Mouse (Mus musculus) neural tube, embryonic 13.5 days (tissue): ENCODE measurements around the gene Cdan1. TPM values are rescaled to one million over a fixed set of nuclear protein-coding genes. Genes with fewer than 3 reads are reported as not detected.

Experiments
- ATAC-seq: fragments of 200-750 bp; cut with Nextera tagmentation; 2 replicates; pipeline ENCODE4 v1.8.0; 2017; ENCODE audit warnings: low read depth, mild to moderate bottlenecking, moderate TSS enrichment, moderate library complexity
- H3K27ac ChIP-seq: fragments of 300-500 bp; sonication (generic); replicated peaks from 2 replicates; pipeline ENCODE4 v1.5.1; 2015; ENCODE audit warnings: moderate library complexity, mild to moderate bottlenecking, inconsistent platforms
- H3K27me3 ChIP-seq: fragments of 300-500 bp; sonication (generic); 2 replicates; pipeline ENCODE4 v1.6.1; 2015; ENCODE audit warnings: mild to moderate bottlenecking, inconsistent platforms
- H3K36me3 ChIP-seq: fragments of 300-500 bp; sonication (generic); 2 replicates; pipeline ENCODE4 v1.6.1; 2015; ENCODE audit warnings: mild to moderate bottlenecking, inconsistent platforms
- H3K4me1 ChIP-seq: fragments of 300-500 bp; sonication (generic); replicated peaks from 2 replicates; pipeline ENCODE4 v1.6.1; 2015; ENCODE audit warnings: inconsistent platforms
- H3K4me2 ChIP-seq: fragments of 300-500 bp; sonication (generic); 2 replicates; pipeline ENCODE4 v1.6.1; 2015; ENCODE audit warnings: inconsistent platforms, mild to moderate bottlenecking, moderate library complexity
- H3K4me3 ChIP-seq: fragments of 300-500 bp; sonication (generic); 2 replicates; pipeline ENCODE4 v1.5.1; 2015; ENCODE audit warnings: mild to moderate bottlenecking, inconsistent platforms
- H3K9ac ChIP-seq: fragments of 300-500 bp; sonication (generic); 2 replicates; pipeline ENCODE4 v1.6.1; 2015; ENCODE audit warnings: moderate library complexity, mild to moderate bottlenecking, inconsistent platforms
- H3K9me3 ChIP-seq: fragments of 300-500 bp; sonication (generic); 2 replicates; pipeline ENCODE4 v1.6.1; 2016; ENCODE audit warnings: inconsistent platforms
- whole genome bisulfite sequencing: fragments of 180-500 bp; shearing (Covaris S2); methylation state at CpG from one replicate; pipeline ENCODE4 v1.1.7; 2015; 5-methylcytosine and 5-hydroxymethylcytosine counted together
- polyA plus RNA-seq: library from polyadenylated mRNA; unstranded; fragments of >200 nt; fragmentation: Nextera tagmentation; extraction: Ambion mirVana; gene quantifications from 2 replicates; pipeline ENCODE4 v1.2.1, GENCODE M21; 2015

The Cdan1 gene
- polyA plus RNA-seq, 1 experiment from 2014 or later, result 7.2 TPM

DNA sequence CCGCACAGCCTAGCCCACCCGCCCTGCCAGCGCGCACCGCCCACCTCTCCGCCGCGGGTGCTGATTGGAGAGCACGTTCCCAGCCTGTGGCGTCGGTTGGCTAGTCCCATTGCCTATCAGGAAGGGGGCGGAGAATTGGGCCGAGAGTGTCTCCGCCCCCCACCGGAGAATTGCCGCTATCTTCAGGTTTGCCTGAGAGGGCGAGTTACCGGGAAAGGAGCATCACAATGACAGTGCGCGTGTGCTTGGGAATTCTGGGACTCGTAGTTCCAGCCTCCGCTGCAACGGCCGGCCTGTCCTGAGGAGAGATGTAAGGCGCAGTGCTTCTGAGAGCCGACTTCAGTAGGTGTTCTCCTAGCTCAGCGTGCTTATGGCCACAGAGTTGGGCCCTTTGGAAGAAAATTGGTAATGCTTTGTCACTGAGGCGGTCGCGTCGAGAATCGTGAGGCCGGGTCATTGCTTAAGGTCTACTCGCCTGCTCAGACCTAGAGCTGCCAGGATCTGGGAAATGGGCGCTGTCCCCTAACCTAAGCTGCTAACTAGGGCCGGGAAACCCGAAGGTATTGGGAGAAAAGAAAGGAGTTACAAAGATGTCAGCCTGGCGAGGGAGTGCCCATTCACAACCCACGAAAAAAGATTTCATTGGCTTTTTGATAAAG, 625 bp upstream of the Cdan1 start, which contains the start of gene Ttbk2:
Ttbk2 (minus strand) TSS at position 181 of the 659 bp plus-strand sequence.
- peaks cover 22% of the 10 kb centered on the region for H3K4me1 ChIP-seq
- no peaks in the 10 kb centered on the region for H3K9me3 ChIP-seq
- ATAC-seq, result peak; percentile 100
- H3K4me3 ChIP-seq, result peak within 1 kb of the TSS; percentile 92
- peak within 1 kb of the TSS; percentile 71 for H3K4me2 ChIP-seq
- WGBS, result 1% methylated on average over 38 of the region's 39 CpGs
- peak within 1 kb of the TSS; percentile 91 for H3K27ac ChIP-seq
- H3K27me3 ChIP-seq, result no peaks in the 10 kb centered on the region
- no peaks in the 10 kb centered on the region for H3K36me3 ChIP-seq
- peak within 1 kb of the TSS; percentile 90 for H3K9ac ChIP-seq

DNA sequence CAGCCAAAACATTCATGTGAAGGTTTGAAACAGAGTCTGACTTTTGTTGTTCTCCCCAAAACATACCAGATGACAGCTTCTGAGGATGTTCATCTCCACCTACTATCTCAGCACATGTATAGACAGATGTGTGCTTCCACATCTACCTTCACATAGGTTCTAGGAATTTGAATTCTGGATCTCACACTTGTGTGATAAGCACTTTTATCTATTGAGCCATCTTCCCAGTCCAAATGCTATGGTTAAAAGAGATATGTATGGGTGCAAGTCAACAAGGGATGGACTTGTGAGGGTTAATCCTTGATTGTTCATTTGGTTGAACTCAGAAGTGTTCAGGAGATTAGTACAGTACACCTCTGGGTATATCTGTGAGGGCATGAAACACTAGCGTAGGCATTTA, 4.6 kb downstream of the Cdan1 start:
- ATAC-seq, result no peak

DNA sequence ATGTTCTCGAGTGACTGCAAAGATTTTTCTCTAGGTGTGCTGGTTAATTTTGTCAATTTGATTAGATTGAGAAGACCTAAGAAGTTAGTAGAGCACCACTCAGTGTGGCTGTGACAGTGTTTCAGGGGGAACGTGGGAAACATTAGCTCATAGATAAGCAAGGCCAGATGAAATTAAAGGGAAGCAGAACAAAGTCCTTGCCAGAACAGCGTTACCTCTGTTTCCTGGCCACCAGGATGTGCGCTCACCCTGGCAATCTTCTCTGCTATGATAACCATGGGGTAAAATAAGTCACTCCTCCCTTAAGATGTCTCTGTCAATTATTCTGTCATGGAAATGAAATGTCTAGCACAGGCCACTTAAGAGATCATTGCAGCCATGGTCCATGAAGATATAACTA, 5.9 kb downstream of the Cdan1 start:
- peaks cover 9% of the 10 kb centered on the region for H3K4me1 ChIP-seq
- no peaks in the 10 kb centered on the region for H3K36me3 ChIP-seq
- no peaks in the 10 kb centered on the region for H3K9me3 ChIP-seq
- ATAC-seq, result no peak
- H3K27me3 ChIP-seq, result no peaks in the 10 kb centered on the region
- H3K4me3 ChIP-seq, result no peak overlapping the region
- no peak overlapping the region for H3K9ac ChIP-seq
- no peak overlapping the region for H3K27ac ChIP-seq
- H3K4me2 ChIP-seq, result no peak overlapping the region
- WGBS, result 84% methylated on average over 4 of the region's 4 CpGs

More for the DNA sequence above, 4.6 kb downstream of the Cdan1 start:
- H3K4me3 ChIP-seq, result no peak overlapping the region
- H3K27me3 ChIP-seq, result no peaks in the 10 kb centered on the region
- H3K4me1 ChIP-seq, result peaks cover 12% of the 10 kb centered on the region
- no peak overlapping the region for H3K27ac ChIP-seq
- no peaks in the 10 kb centered on the region for H3K36me3 ChIP-seq
- H3K4me2 ChIP-seq, result no peak overlapping the region
- WGBS, result 96% methylated on average over 1 of the region's 1 CpGs
- H3K9me3 ChIP-seq, result no peaks in the 10 kb centered on the region
- no peak overlapping the region for H3K9ac ChIP-seq

DNA sequence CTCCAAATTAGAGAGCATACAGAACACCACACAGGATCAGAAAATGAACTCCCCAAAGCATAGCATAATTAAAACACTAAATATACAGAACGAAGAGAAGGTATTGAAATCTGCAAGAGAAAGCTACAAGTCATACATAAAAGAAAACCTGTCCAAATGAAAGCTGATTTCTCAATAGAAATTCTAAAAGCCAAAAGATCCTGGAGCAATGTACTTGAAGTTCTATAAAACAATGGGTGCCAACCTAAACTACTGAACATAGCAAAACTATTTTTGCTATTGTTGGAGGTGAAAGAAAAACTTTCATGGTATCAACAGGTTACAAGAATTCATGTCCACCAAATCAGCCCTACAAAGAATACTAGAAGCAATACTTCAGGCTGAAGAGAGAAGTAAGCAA, 8.7 kb downstream of the Cdan1 start:
- ATAC-seq, result no peak
- 0 out of 2 replicates have a peak, but pooled peaks cover 6% of the 10 kb centered on the region for H3K9me3 ChIP-seq
- peaks cover 6% of the 10 kb centered on the region; the same call in 1 of the 2 replicates for H3K36me3 ChIP-seq
- H3K27ac ChIP-seq, result no peak overlapping the region
- H3K9ac ChIP-seq, result no peak overlapping the region
- no peak overlapping the region for H3K4me2 ChIP-seq
- 89% methylated on average over 1 of the region's 1 CpGs for WGBS
- H3K4me3 ChIP-seq, result no peak overlapping the region
- H3K27me3 ChIP-seq, result no peaks in the 10 kb centered on the region
- H3K4me1 ChIP-seq, result no peaks in the 10 kb centered on the region

DNA sequence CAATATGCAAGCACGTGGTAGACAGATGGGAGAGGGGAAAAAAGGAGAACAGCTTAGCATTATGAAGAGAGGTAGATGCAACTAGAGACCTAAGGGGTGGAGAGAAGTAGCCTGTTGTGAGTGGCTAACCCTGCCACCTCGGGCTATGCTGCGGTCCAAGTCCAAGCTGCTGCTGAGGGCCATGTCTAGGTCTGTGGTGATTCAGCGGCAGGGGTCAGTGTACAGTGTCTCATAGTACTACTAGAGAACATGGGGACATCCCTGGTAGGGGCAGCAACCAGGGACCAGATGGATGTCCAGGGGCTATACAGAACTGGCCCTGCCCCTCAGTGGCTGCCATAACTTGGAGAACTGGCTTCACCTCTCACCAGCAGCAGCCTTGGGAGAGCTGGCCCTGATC, 14.8 kb downstream of the Cdan1 start:
- no peak overlapping the region for H3K9ac ChIP-seq
- H3K27me3 ChIP-seq, result no peaks in the 10 kb centered on the region
- H3K27ac ChIP-seq, result no peak overlapping the region
- H3K4me3 ChIP-seq, result no peak overlapping the region
- no peaks in the 10 kb centered on the region for H3K4me1 ChIP-seq
- no peak overlapping the region for H3K4me2 ChIP-seq
- ATAC-seq, result no peak; the same call in 1 of the 2 replicates
- 0 out of 2 replicates have a peak, but pooled peaks cover 11% of the 10 kb centered on the region for H3K9me3 ChIP-seq
- WGBS, result 93% methylated on average over 4 of the region's 4 CpGs
- H3K36me3 ChIP-seq, result peaks cover 25% of the 10 kb centered on the region

DNA sequence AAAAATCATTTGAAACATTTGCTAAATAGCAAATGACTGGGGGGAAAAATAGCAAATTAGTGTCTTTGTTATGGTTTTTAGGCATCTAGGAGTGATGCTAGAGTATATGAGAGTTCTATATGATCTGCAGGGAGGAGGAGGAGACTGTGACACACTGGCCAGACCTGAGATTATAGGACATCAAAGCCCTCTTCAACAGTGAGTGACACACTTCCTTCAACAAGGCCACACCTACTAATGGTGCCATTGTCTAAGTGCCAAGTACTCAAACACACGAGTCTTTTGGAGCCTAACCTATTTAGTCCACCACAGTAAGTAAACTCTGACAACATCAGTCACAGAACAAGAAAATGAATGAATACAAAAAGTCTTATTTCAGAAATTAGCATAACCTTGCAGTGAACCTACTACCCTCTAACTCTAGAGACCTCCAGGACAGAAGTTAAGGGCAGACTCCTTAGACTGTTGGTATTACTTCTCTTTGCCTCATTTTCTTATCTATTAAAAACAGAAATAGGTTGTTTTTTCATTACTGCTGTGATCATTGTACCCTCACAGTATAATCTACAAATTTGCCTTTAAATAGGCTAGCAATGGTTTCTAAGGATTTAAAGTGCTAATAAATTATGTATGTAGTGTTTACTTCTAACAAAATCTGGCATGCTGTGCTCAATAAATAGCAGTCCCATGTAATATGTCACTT, 22.8 kb downstream of the Cdan1 start:
- peaks cover 8% of the 10 kb centered on the region for H3K36me3 ChIP-seq
- no peak overlapping the region for H3K9ac ChIP-seq
- no peaks in the 10 kb centered on the region for H3K4me1 ChIP-seq
- 66% methylated on average over 1 of the region's 1 CpGs for whole genome bisulfite sequencing
- ATAC-seq, result no peak
- no peaks in the 10 kb centered on the region for H3K9me3 ChIP-seq
- H3K4me2 ChIP-seq, result no peak overlapping the region
- no peak overlapping the region for H3K4me3 ChIP-seq
- H3K27me3 ChIP-seq, result no peaks in the 10 kb centered on the region
- H3K27ac ChIP-seq, result no peak overlapping the region

DNA sequence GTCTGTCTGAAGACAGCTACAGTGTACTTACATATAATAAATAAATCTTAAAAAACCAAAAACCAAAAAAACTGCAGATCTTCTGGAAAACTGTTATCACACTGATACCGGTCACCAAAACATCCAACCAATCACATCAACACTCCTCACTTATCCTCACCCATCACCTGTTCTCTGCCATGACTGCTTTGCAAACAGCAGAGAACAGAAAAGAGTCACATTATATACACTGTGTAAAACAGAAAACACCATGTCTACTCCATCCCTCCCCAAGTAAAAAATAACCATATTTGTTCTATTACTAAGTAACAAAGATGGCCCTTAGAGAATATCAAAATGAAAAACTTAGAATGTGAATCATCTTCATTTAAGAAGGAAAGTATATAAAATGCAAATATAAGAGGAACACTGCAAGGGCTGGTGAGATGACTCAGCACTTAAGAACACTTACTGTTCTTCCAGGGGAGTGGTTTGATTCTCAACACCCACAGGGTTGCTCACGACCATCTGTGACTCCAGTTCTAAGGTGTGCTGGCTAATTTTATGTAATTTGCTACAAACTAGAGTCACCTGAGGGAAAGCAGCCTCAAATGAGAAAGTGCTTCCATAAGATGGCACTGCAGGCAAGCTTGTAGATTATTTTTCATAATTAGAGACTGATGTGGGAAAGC, 79.5 kb downstream of the Cdan1 start:
- Histone ChIP-seq H3K4me1 (no peaks in the 10 kb centered on the region), H3K4me2 (no peak overlapping the region), H3K27ac (no peak overlapping the region), H3K4me3 (no peak overlapping the region), H3K9ac (no peak overlapping the region), H3K36me3 (peaks cover 53% of the 10 kb centered on the region), H3K9me3 (no peaks in the 10 kb centered on the region), H3K27me3 (no peaks in the 10 kb centered on the region)
- ATAC-seq, result no peak
- 96% methylated on average over 2 of the region's 2 CpGs for WGBS

DNA sequence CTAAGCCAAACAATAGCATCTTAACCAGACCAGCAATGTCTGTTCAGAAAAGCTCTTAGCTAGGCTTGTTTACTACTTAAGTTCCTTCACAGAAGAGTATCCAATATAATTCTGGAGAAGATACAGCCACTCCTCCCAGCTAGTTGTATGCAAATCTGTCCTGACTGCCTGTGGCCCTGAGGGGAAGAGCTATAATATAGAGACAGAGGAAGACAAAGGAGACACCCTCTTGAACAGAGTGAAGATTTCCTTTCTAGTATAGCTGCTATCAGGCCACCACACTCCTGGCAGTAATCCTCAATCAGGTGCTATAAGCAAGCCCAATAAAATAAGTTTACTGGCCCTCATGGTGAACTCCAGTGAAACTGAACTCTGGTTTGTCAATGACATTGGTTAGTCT, 88.0 kb downstream of the Cdan1 start:
- H3K36me3 ChIP-seq, result peaks cover 66% of the 10 kb centered on the region
- no peak for ATAC-seq
- no peak overlapping the region for H3K27ac ChIP-seq
- no peaks in the 10 kb centered on the region for H3K27me3 ChIP-seq
- H3K4me2 ChIP-seq, result no peak overlapping the region
- no peak overlapping the region for H3K4me3 ChIP-seq
- no peak overlapping the region for H3K9ac ChIP-seq
- H3K9me3 ChIP-seq, result no peaks in the 10 kb centered on the region
- no peaks in the 10 kb centered on the region for H3K4me1 ChIP-seq

DNA sequence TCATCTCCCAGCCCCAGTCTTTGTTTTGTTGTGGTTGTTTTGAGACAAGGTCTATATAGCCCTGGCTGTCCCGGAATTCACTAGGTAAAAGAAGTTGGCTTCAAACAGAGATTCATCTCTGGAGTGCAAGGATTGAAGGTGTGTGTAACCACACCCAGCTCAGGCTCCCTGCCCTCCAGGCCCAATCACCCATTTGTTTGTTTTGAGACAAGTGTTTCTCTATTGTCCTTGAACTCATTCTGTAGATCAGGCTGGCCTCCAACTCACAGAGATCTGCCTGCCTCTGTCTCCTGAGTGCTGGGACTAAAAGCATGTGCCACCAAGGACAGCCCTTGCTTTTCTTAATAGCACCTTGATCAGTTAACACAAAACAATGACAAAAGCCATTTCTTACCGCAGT, 101.9 kb downstream of the Cdan1 start:
- no peaks in the 10 kb centered on the region for H3K27me3 ChIP-seq
- no peaks in the 10 kb centered on the region for H3K4me1 ChIP-seq
- H3K9me3 ChIP-seq, result no peaks in the 10 kb centered on the region
- ATAC-seq, result no peak
- WGBS, result 93% methylated on average over 2 of the region's 2 CpGs
- H3K4me2 ChIP-seq, result no peak overlapping the region
- no peak overlapping the region for H3K9ac ChIP-seq
- peaks cover 77% of the 10 kb centered on the region for H3K36me3 ChIP-seq
- H3K27ac ChIP-seq, result no peak overlapping the region
- no peak overlapping the region for H3K4me3 ChIP-seq

DNA sequence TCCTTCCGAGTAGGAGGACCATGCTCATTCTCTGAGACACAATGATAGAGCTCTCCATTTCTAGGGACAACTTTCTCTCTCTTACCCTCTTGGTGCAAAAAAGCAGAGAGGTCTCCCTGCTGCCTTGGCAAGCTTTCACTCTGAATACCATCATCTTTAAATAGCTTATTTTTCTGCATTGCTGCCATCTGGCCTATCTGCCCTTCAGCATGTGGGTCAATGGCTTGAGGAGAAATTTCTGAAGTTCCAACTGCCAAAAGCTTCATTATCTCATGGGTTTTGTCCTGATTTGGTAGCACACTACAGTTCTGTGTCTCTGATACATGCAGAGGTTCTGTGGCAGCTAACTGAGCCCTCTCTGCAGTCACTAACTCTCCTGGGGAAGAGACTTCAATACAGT, 104.4 kb downstream of the Cdan1 start:
- Histone ChIP-seq H3K4me1 (no peaks in the 10 kb centered on the region), H3K4me2 (no peak overlapping the region), H3K36me3 (peaks cover 82% of the 10 kb centered on the region), H3K27ac (no peak overlapping the region), H3K27me3 (no peaks in the 10 kb centered on the region), H3K9ac (no peak overlapping the region), H3K9me3 (no peaks in the 10 kb centered on the region), H3K4me3 (no peak overlapping the region)
- WGBS, result 84% methylated on average over 1 of the region's 1 CpGs
- no peak for ATAC-seq

DNA sequence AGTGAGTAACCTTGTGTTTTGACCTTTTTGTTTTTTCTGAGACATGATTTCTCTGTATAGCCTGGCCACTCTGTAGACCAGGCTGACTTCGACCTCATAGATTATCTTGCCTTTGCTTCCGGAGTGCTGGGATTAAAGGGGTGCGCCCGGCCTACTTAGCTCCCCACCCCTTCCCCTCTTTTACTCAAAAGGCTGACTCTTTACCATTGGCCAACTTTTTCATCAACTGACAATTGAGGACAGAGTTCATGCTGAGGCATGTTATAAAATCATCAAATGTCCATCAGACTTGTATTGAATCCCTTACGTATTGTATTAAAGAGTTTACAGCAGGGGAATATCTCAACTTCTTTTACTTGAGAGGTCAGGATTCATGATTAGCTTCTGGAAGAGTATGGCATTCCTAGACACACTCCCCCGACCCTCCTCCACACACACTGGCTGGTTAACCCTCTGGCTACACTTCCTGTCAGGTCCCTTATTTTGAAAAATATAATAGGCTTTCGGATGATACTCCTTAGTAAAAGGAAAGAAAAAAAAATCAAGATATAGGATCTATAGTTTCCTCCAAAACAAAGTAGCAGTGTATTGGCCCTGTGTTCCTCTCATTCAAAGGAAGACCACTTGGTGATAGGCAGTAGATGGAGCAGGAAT, 117.9 kb downstream of the Cdan1 start:
- Histone ChIP-seq H3K4me3 (peak overlapping the region; percentile 92), H3K4me1 (peaks cover 37% of the 10 kb centered on the region), H3K9ac (peak overlapping the region; percentile 95), H3K27ac (peak overlapping the region; percentile 92), H3K36me3 (peaks cover 27% of the 10 kb centered on the region), H3K27me3 (no peaks in the 10 kb centered on the region), H3K9me3 (no peaks in the 10 kb centered on the region), H3K4me2 (peak overlapping the region; percentile 95)
- 37% methylated on average over 7 of the region's 7 CpGs for WGBS
- no peak for ATAC-seq
